Mouse (Mus musculus): Measurements from ENCODE around the gene Arsb. TPM values are rescaled to one million over a fixed set of nuclear protein-coding genes. Genes with fewer than 3 reads are reported as not detected.

Gene Arsb
- polyA plus RNA-seq, 1 experiment, result 7.2 TPM

DNA sequence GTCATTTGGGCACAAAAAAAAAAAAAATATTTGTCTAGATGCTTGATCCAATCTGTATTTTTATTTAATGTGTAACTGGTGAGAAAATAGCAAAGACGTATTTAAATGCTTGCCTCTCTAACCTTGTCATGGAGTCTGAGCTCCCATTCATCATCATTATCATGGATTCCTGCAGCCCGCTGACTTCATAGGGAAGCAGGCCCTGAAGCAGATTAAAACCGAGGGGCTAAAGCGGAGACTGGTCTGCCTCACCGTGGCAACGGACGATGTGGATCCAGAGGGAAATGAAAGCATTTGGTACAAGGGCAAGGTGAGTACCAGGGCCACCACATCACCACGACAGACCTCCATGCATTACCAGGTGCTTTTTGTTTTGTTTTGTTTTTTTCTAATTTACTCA is 27.3 kb upstream of the Arsb start:
- TF ChIP-seq E2F4 (IDR thresholded peaks at IDR 0.05; ENCODE audit: insufficient read depth) (no peak), TCF12 (IDR thresholded peaks at IDR 0.05; ENCODE audit: insufficient read depth, poor library complexity, severe bottlenecking) (no peak), MYOG (IDR thresholded peaks at IDR 0.05; ENCODE audit: control insufficient read depth in 1 of 3, insufficient read depth in 1 of 3, insufficient read length in 2 of 3, low read depth in 2 of 3) (no peak), POLR2A (IDR thresholded peaks at IDR 0.05; ENCODE audit: insufficient read length, low read depth) (no peak), MAX (IDR thresholded peaks at IDR 0.05; ENCODE audit: low read depth) (no peak), REST (IDR thresholded peaks at IDR 0.05; ENCODE audit: insufficient read depth, insufficient read length) (no peak), TCF3 (IDR thresholded peaks at IDR 0.05; ENCODE audit: insufficient read length, low read depth) (no peak), SRF (IDR thresholded peaks at IDR 0.05; ENCODE audit: control insufficient read depth, insufficient read length, low read depth) (no peak), USF1 (IDR thresholded peaks at IDR 0.05; ENCODE audit: low read depth) (no peak), POLR2AphosphoS2 (IDR thresholded peaks at IDR 0.05; ENCODE audit: insufficient read length, low read depth) (no peak), MYOD1 (IDR thresholded peaks at IDR 0.05; ENCODE audit: control insufficient read depth in 1 of 3, insufficient read length in 2 of 3, low read depth in 2 of 3) (no peak), CEBPB (IDR thresholded peaks at IDR 0.05; ENCODE audit: insufficient read depth, poor library complexity, severe bottlenecking) (no peak)
- Histone ChIP-seq H3K4me2 (ENCODE audit: low read depth) (no peak overlapping the region), H3K36me3 (ENCODE audit: control insufficient read depth, insufficient read depth) (no peaks in the 10 kb centered on the region), H3K4me3 (no peak overlapping the region), H3K27me3 (ENCODE audit: control insufficient read depth, insufficient read depth, insufficient read length) (peaks cover 13% of the 10 kb centered on the region), H3K79me2 (ENCODE audit: control insufficient read depth, insufficient read depth) (no peaks in the 10 kb centered on the region), H3ac (ENCODE audit: control insufficient read depth, insufficient read length) (no peak overlapping the region)

DNA sequence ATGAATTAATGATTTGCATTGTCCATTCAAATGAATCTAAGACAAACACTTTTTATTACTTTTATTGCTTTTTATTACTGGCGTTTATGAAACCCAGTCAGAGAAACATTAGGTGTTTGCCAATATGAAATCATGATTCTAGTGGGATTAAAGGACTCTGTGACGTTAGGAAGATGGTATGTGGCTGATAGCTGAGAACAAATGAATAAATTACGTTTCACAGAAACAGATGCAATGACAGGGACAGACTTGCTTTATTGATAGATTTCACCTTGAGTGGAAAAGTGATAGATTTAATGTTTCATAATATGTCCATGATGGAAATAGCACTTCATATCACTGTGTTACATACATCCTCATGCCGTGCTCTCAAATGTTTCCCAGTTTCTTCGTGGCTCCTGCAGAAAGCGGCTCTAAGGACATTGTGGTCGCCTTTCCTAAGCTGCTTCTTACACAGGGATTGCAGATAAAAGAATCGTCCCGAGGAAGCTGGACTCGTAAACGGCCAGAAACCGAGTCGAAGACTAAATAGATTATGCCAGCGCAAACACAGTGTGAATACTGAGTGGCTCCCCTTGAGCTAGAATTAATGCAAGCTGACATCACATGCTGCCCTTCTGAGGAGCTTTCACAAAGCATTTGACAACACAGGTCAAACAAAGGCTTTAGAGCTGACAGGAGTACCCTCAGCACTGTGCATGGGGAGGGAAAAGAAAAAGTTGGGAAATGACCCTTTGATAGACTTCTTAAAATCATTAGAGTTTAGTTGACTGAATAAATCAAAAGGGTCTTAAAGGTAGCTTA is 18.6 kb upstream of the Arsb start:
- Histone ChIP-seq H3K4me2 (ENCODE audit: low read depth) (no peak overlapping the region), H3K27me3 (ENCODE audit: control insufficient read depth, insufficient read depth, insufficient read length) (no peaks in the 10 kb centered on the region), H3K79me2 (ENCODE audit: control insufficient read depth, insufficient read depth) (no peaks in the 10 kb centered on the region), H3ac (ENCODE audit: control insufficient read depth, insufficient read length) (no peak overlapping the region), H3K4me3 (no peak overlapping the region), H3K36me3 (ENCODE audit: control insufficient read depth, insufficient read depth) (no peaks in the 10 kb centered on the region)
- TF ChIP-seq POLR2AphosphoS2 (IDR thresholded peaks at IDR 0.05; ENCODE audit: insufficient read length, low read depth) (no peak), TCF12 (IDR thresholded peaks at IDR 0.05; ENCODE audit: insufficient read depth, poor library complexity, severe bottlenecking) (no peak), MYOG (IDR thresholded peaks at IDR 0.05; ENCODE audit: control insufficient read depth in 1 of 3, insufficient read depth in 1 of 3, insufficient read length in 2 of 3, low read depth in 2 of 3) (no peak), POLR2A (IDR thresholded peaks at IDR 0.05; ENCODE audit: insufficient read length, low read depth) (no peak), USF1 (IDR thresholded peaks at IDR 0.05; ENCODE audit: low read depth) (no peak), E2F4 (IDR thresholded peaks at IDR 0.05; ENCODE audit: insufficient read depth) (no peak), SRF (IDR thresholded peaks at IDR 0.05; ENCODE audit: control insufficient read depth, insufficient read length, low read depth) (no peak), REST (IDR thresholded peaks at IDR 0.05; ENCODE audit: insufficient read depth, insufficient read length) (no peak), CEBPB (IDR thresholded peaks at IDR 0.05; ENCODE audit: insufficient read depth, poor library complexity, severe bottlenecking) (no peak), MYOD1 (IDR thresholded peaks at IDR 0.05; ENCODE audit: control insufficient read depth in 1 of 3, insufficient read length in 2 of 3, low read depth in 2 of 3) (no peak)

DNA sequence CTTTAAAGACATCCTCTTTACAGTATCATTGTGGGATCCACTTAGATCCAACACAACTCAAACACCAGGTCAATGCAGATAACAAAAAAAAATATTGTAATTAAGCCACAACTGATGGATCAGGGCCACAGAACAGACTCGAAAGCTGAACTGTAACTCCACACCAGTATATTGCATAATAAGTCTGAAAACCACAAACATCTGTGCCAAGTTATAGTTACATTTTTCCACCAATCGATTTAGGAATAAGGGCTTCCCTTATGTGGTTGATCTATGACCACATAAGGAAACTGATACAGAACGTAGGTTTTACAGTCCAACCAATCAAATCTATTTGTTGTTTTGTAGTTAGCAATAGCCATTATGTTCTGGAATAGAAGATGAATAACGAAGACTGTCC is 16.3 kb upstream of the Arsb start:
- TF ChIP-seq CEBPB (IDR thresholded peaks at IDR 0.05; ENCODE audit: insufficient read depth, poor library complexity, severe bottlenecking) (peak; percentile 71), USF1 (IDR thresholded peaks at IDR 0.05; ENCODE audit: low read depth) (no peak)
- Histone ChIP-seq H3K4me3 (no peak overlapping the region), H3K79me2 (ENCODE audit: control insufficient read depth, insufficient read depth) (no peaks in the 10 kb centered on the region), H3K36me3 (ENCODE audit: control insufficient read depth, insufficient read depth) (no peaks in the 10 kb centered on the region), H3K4me2 (ENCODE audit: low read depth) (no peak overlapping the region), H3ac (ENCODE audit: control insufficient read depth, insufficient read length) (no peak overlapping the region), H3K27me3 (ENCODE audit: control insufficient read depth, insufficient read depth, insufficient read length) (no peaks in the 10 kb centered on the region)

DNA sequence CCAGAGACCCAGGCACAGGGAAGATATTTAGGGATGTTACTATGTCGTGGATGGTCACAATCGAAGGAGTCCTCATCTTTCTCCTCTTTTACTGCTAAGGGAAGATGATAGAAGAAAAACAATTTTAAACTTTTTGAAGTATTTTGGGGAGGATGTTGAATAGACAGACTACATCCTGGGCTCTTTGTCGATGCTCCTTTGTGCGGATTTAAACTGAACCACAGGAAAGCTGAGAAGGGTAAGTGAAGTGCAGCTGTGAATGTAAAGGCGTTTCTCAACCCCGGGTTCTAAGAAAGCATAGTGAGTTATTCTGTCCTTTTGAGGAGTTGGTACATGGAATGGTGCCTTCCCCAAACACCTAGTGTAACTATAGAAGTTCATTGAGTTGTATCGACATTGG is 14.8 kb upstream of the Arsb start:
- no peak overlapping the region for H3K4me2 ChIP-seq (ENCODE audit: low read depth)
- no peaks in the 10 kb centered on the region for H3K36me3 ChIP-seq (ENCODE audit: control insufficient read depth, insufficient read depth)
- no peak overlapping the region for H3K4me3 ChIP-seq
- TF ChIP-seq CEBPB (IDR thresholded peaks at IDR 0.05; ENCODE audit: insufficient read depth, poor library complexity, severe bottlenecking) (no peak), POLR2A (IDR thresholded peaks at IDR 0.05; ENCODE audit: insufficient read length, low read depth) (no peak), SRF (IDR thresholded peaks at IDR 0.05; ENCODE audit: control insufficient read depth, insufficient read length, low read depth) (no peak), MYOD1 (IDR thresholded peaks at IDR 0.05; ENCODE audit: control insufficient read depth in 1 of 3, insufficient read length in 2 of 3, low read depth in 2 of 3) (no peak), POLR2AphosphoS2 (IDR thresholded peaks at IDR 0.05; ENCODE audit: insufficient read length, low read depth) (no peak), MYOG (IDR thresholded peaks at IDR 0.05; ENCODE audit: control insufficient read depth in 1 of 3, insufficient read depth in 1 of 3, insufficient read length in 2 of 3, low read depth in 2 of 3) (no peak), TCF12 (IDR thresholded peaks at IDR 0.05; ENCODE audit: insufficient read depth, poor library complexity, severe bottlenecking) (no peak)
- H3K79me2 ChIP-seq (ENCODE audit: control insufficient read depth, insufficient read depth), result no peaks in the 10 kb centered on the region
- H3ac ChIP-seq (ENCODE audit: control insufficient read depth, insufficient read length), result no peak overlapping the region
- H3K27me3 ChIP-seq (ENCODE audit: control insufficient read depth, insufficient read depth, insufficient read length), result no peaks in the 10 kb centered on the region

DNA sequence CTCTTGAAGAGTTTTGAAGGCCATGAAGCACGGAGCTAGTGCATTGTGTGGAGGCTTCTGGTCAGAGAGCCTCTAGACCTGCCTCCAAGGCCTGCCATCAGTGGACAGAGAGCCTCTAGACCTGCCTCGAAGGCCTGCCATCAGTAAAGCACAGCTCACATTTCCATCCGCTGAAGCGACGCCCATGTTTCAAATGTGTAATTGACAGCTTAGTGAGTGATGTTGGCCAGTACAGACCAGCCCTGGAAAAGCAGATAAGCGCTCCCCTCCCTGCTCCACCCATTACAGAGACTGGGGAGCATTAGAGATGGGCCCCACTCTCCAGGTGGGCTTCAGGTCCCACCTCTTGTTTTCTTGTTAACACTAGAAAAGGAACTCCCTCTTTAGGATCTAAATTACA is 13.9 kb upstream of the Arsb start:
- Histone ChIP-seq H3K79me2 (ENCODE audit: control insufficient read depth, insufficient read depth) (no peaks in the 10 kb centered on the region), H3ac (ENCODE audit: control insufficient read depth, insufficient read length) (no peak overlapping the region), H3K36me3 (ENCODE audit: control insufficient read depth, insufficient read depth) (no peaks in the 10 kb centered on the region), H3K4me2 (ENCODE audit: low read depth) (no peak overlapping the region), H3K4me3 (no peak overlapping the region), H3K27me3 (ENCODE audit: control insufficient read depth, insufficient read depth, insufficient read length) (no peaks in the 10 kb centered on the region)
- TF ChIP-seq MAX (IDR thresholded peaks at IDR 0.05; ENCODE audit: low read depth) (no peak), CEBPB (IDR thresholded peaks at IDR 0.05; ENCODE audit: insufficient read depth, poor library complexity, severe bottlenecking) (no peak), USF1 (IDR thresholded peaks at IDR 0.05; ENCODE audit: low read depth) (no peak), MYOG (IDR thresholded peaks at IDR 0.05; ENCODE audit: control insufficient read depth in 1 of 3, insufficient read depth in 1 of 3, insufficient read length in 2 of 3, low read depth in 2 of 3) (no peak), MYOD1 (IDR thresholded peaks at IDR 0.05; ENCODE audit: control insufficient read depth in 1 of 3, insufficient read length in 2 of 3, low read depth in 2 of 3) (no peak), REST (IDR thresholded peaks at IDR 0.05; ENCODE audit: insufficient read depth, insufficient read length) (no peak), SRF (IDR thresholded peaks at IDR 0.05; ENCODE audit: control insufficient read depth, insufficient read length, low read depth) (no peak), TCF12 (IDR thresholded peaks at IDR 0.05; ENCODE audit: insufficient read depth, poor library complexity, severe bottlenecking) (no peak), POLR2AphosphoS2 (IDR thresholded peaks at IDR 0.05; ENCODE audit: insufficient read length, low read depth) (no peak)

All from myocyte (in vitro differentiated cells).